Mouse (Mus musculus): Measurements from ENCODE around the gene Usp30.

DNA sequence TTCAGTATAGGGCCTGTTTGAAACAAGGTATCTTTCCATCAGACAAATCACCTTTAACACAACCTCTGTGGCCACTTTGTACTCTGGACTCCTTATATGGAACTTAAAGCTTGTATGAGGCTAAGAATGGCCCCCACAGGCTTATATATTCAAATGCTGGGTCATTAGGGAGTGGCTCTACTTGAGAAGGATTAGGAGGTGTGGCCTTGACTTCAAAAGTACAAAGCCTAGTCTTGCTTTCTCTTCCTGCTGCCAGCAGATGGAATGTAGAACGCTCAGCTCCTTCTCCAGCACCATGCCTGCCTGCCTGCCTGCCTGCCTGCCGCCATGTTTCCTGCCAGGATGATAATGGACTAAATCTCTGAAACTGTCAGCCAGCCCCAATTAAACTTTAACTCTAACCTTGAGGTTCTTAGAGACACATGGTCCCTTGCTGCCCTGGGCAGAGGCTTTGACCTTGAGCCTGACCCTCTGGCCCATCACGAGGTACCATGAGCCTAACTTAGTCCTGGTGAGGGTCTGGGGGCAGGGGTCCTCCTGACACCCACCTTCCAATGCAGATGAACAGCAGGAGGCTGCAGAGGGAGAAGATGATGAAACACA, 33.0 kb upstream of the Usp30 start:
- TF ChIP-seq POLR2A (IDR thresholded peaks at IDR 0.05; ENCODE audit: low read depth, low read length) (no peak), CTCF (IDR thresholded peaks at IDR 0.05; ENCODE audit: borderline replicate concordance, insufficient read depth, low read length) (no peak)
